Mouse (Mus musculus) left cerebral cortex, postnatal 14 days (tissue): ENCODE measurements around the gene Fam184a. TPM values are rescaled to one million over a fixed set of nuclear protein-coding genes. Genes with fewer than 3 reads are reported as not detected.
A peak's percentile ranks its signal among the peaks of the same experiment; 100 is the strongest.

Experiments used
- DNase-seq, 2 experiments: peaks; one replicate each; pipeline ENCODE4 v3.0.0; 2021 to 2022; ENCODE audit warnings: low spot score in 2 of 2, mixed read lengths in 1 of 2
- intact Hi-C: fragments of 180-260 bp; cut with DNase I; formaldehyde crosslinking; loops from one replicate; pipeline ENCODE4 v1.15.1; 2025
- long read RNA-seq, 2 experiments: library from polyadenylated mRNA; stranded (forward); transcript quantifications; one replicate each; pipeline ENCODE4 v2.0.0; 2021
- total RNA-seq, 2 experiments: library from RNA; stranded (reverse); gene quantifications; 2 replicates each; pipeline ENCODE4 v1.2.3; 2021

Gene Fam184a
- total RNA-seq, result 10 to 100 TPM; 21.1 to 22.2 TPM
- long read RNA-seq, experiment 1, full-length matches to known transcripts, result 2 of 12 reads
- long read RNA-seq, experiment 1, partial matches to known transcripts, result 3 of 12 reads
- long read RNA-seq, experiment 1, other reads (novel, unspliced or antisense), result 7 of 12 reads
- long read RNA-seq, experiment 2, partial matches to known transcripts, result 1 of 10 reads
- long read RNA-seq, experiment 2, other reads (novel, unspliced or antisense), result 9 of 10 reads

GRCm38 (mm10) chr10:53750955-53751652, at the start of gene Fam184a:
Gene Fam184a (minus strand): TSS chr10:53751123.
- intact Hi-C loops, result no loop called here

GRCm38 (mm10) chr10:53796258-53796581, 45.3 kb upstream of the Fam184a start:
- DNase-seq, result no peak
- intact Hi-C loops, result loop anchor here (2.0 kb wide), 1 partner anchor 155 kb away; no protein-coding TSS in a partner anchor

More at GRCm38 (mm10) chr10:53750955-53751652, at the start of gene Fam184a:
- DNase-seq, result peak; percentile 78 to 86

GRCm38 (mm10) chr10:53795567-53796257, 44.8 kb upstream of the Fam184a start:
- peak; percentile 55 to 69 for DNase-seq
- intact Hi-C loops, result loop anchor here (2.0 kb wide), 1 partner anchor 155 kb away; no protein-coding TSS in a partner anchor

- intact Hi-C loops, result no loop called here
- no peak for DNase-seq
These were observed 40.4 kb upstream of the Fam184a start for GRCm38 (mm10) chr10:53791281-53791680.

GRCm38 (mm10) chr10:53776591-53776990, 25.7 kb upstream of the Fam184a start:
- intact Hi-C loops, result no loop called here
- DNase-seq, result no peak

GRCm38 (mm10) chr10:53772708-53773107, 21.8 kb upstream of the Fam184a start:
- intact Hi-C loops, result no loop called here
- DNase-seq, result no peak

- intact Hi-C loops, result no loop called here
These were observed 20.6 kb upstream of the Fam184a start for GRCm38 (mm10) chr10:53771480-53771879.

GRCm38 (mm10) chr10:53768745-53769144, 17.8 kb upstream of the Fam184a start:
- intact Hi-C loops, result no loop called here
- DNase-seq, result no peak

More at GRCm38 (mm10) chr10:53771480-53771879, 20.6 kb upstream of the Fam184a start:
- no peak for DNase-seq

GRCm38 (mm10) chr10:53765471-53765870, 14.5 kb upstream of the Fam184a start:
- no peak for DNase-seq
- intact Hi-C loops, result no loop called here

- intact Hi-C loops, result no loop called here
These were observed 1.8 kb upstream of the Fam184a start for GRCm38 (mm10) chr10:53752723-53753122.

GRCm38 (mm10) chr10:53750275-53750954, 508 bp downstream of the Fam184a start:
- intact Hi-C loops, result no loop called here
- DNase-seq, result peak in 1 of 2 experiments; percentile 23

More at GRCm38 (mm10) chr10:53752723-53753122, 1.8 kb upstream of the Fam184a start:
- DNase-seq, result no peak

GRCm38 (mm10) chr10:53746039-53746438, 4.9 kb downstream of the Fam184a start:
- no peak for DNase-seq
- intact Hi-C loops, result no loop called here

GRCm38 (mm10) chr10:53742961-53743360, 8.0 kb downstream of the Fam184a start:
- intact Hi-C loops, result no loop called here
- no peak for DNase-seq

GRCm38 (mm10) chr10:53740014-53740413, 10.9 kb downstream of the Fam184a start:
- no peak for DNase-seq
- intact Hi-C loops, result no loop called here

- intact Hi-C loops, result no loop called here
- no peak for DNase-seq
These were observed 12.1 kb downstream of the Fam184a start for GRCm38 (mm10) chr10:53738842-53739241.

GRCm38 (mm10) chr10:53735201-53735865, 15.6 kb downstream of the Fam184a start:
- DNase-seq, result no peak
- intact Hi-C loops, result no loop called here

GRCm38 (mm10) chr10:53732324-53732723, 18.6 kb downstream of the Fam184a start:
- intact Hi-C loops, result no loop called here

GRCm38 (mm10) chr10:53728883-53729282, 22.0 kb downstream of the Fam184a start:
- DNase-seq, result no peak
- intact Hi-C loops, result no loop called here

More at GRCm38 (mm10) chr10:53732324-53732723, 18.6 kb downstream of the Fam184a start:
- DNase-seq, result peak in 1 of 2 experiments; percentile 9

- intact Hi-C loops, result no loop called here
- no peak for DNase-seq
These were observed 25.6 kb downstream of the Fam184a start for GRCm38 (mm10) chr10:53725301-53725700.
